Mouse (Mus musculus) lung, postnatal 0 days (tissue): ENCODE measurements around the gene Galr3.

Source experiments
- CTCF ChIP-seq: IDR thresholded peaks from 2 replicates; pipeline ENCODE4 v1.5.1; 2016; ENCODE audit warnings: antibody characterized with exemption, mild to moderate bottlenecking
- EP300 ChIP-seq: IDR thresholded peaks from 2 replicates; pipeline ENCODE4 v1.6.1; 2016; ENCODE audit warnings: antibody characterized with exemption, mild to moderate bottlenecking, control low read depth

- TF ChIP-seq EP300 (no peak), CTCF (no peak)
Measured at GRCm38 (mm10) chr15:79018191-79018590, 23.5 kb upstream of the Galr3 start.
